ENCODE assay signal across 8 mouse cellular contexts in the genomic region with DNA sequence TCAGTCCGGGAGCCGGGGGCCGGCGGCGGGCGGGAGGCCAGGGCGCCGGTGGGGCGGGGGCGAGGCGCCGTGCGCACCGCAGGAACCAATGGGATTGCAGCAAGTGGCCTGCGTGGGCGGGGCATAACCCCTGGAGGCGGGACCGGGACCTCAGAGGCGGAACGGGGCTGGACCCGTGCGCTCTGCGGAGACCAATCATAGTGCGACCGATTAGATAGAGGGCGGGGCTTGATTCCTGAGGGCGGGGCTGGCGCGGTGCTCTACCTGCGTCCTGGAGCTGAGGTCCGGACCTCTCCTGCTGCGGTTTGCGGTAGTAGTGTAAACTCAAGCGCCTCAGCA. TPM values are rescaled to one million over a fixed set of nuclear protein-coding genes. Genes with fewer than 3 reads are reported as not detected.
DNase-seq lines count a peak whose midpoint lies in the region; ATAC-seq and TF ChIP-seq lines count a peak whose summit lies in the region.

Tmem50b (minus strand) TSS at position 129 of the 339 bp plus-strand sequence.

- in situ Hi-C loops in ES-E14 (cut with MboI; ENCODE audit: low sequenced_read_pairs in 2 of 2, unreplicated experiment in 2 of 2): no loop called here

- H3K4me1 ChIP-seq in ES-E14 (ENCODE audit: control insufficient read depth in 2 of 2, insufficient read depth in 2 of 2, low read length in 2 of 2, poor library complexity in 1 of 2): peaks cover 2 to 4% of the 10 kb centered on the region in 2 experiments; a peak in 2 of 4 replicates
- peaks cover 24% of the 10 kb centered on the region for H3K4me1 ChIP-seq in forebrain, embryonic 15.5 days
- H3K4me1 ChIP-seq in lung, adult 2 months (ENCODE audit: control insufficient read depth, insufficient read depth, low read length): peaks cover 8% of the 10 kb centered on the region

- H3K27ac ChIP-seq in ES-E14 (ENCODE audit: insufficient read depth, low read depth, low read length, poor library complexity, severe bottlenecking): no peak within 1 kb of the TSS; the same call in 1 of the 2 replicates
- H3K27ac ChIP-seq in forebrain, embryonic 15.5 days (replicated peaks): peak within 1 kb of the TSS; percentile 63

- peaks cover 3% of the 10 kb centered on the region; the same call in 1 of the 2 replicates for H3K36me3 ChIP-seq in ES-E14 (ENCODE audit: control insufficient read depth, insufficient read depth, low read length, poor library complexity, severe bottlenecking)
- H3K36me3 ChIP-seq in forebrain, embryonic 15.5 days: no peaks in the 10 kb centered on the region

- TF ChIP-seq POLR2A in lung, adult 2 months (IDR thresholded peaks at IDR 0.05; ENCODE audit: borderline replicate concordance, extremely low read depth, low read depth, low read length): no peak

- peak within 1 kb of the TSS; percentile 73 to 88 for H3K4me3 ChIP-seq in ES-E14 (ENCODE audit: insufficient read depth in 1 of 2, low read depth in 1 of 2, low read length in 2 of 2, poor library complexity in 1 of 2, severe bottlenecking in 1 of 2)
- H3K4me3 ChIP-seq in forebrain, embryonic 15.5 days: peak within 1 kb of the TSS; percentile 66
- H3K4me3 ChIP-seq in lung, adult 2 months (replicated peaks; ENCODE audit: extremely low read depth, low read depth, low read length): peak within 1 kb of the TSS; percentile 90

- peak; percentile 97 for DNase-seq in ES-E14 (ENCODE audit: low read depth, low spot score)
- DNase-seq in cerebellum, adult 11-12 months: peak; percentile 99
- peak; percentile 97 for DNase-seq in heart, postnatal 25 days (ENCODE audit: low spot score)
- peak; percentile 98 to 99 for DNase-seq in layer of hippocampus, adult 18-20 months (ENCODE audit: low spot score in 2 of 2)
- DNase-seq in lung, adult 2 months: peak; percentile 99
- DNase-seq in thymus, adult 18-20 months: peak; percentile 97 to 98

- peak within 1 kb of the TSS; percentile 80 for H3K4me2 ChIP-seq in forebrain, embryonic 15.5 days (replicated peaks)

- intact Hi-C loops in heart, postnatal 25 days (cut with DNase I): loop anchor here (5.0 kb wide), 1 partner anchor 90 kb away; the partner anchor contains the start of gene Donson

- peak within 1 kb of the TSS; percentile 81 for H3K9ac ChIP-seq in ES-E14 (ENCODE audit: insufficient read depth, low read depth, low read length, poor library complexity, severe bottlenecking)
- H3K9ac ChIP-seq in forebrain, embryonic 15.5 days (replicated peaks): peak within 1 kb of the TSS; percentile 65

- no peak for TF ChIP-seq CTCF in lung, adult 2 months (IDR thresholded peaks at IDR 0.05; ENCODE audit: insufficient read depth, low read length)

- H3K9me3 ChIP-seq in ES-E14 (ENCODE audit: control insufficient read depth, insufficient read depth, low read depth, low read length): no peaks in the 10 kb centered on the region
- no peaks in the 10 kb centered on the region for H3K9me3 ChIP-seq in forebrain, embryonic 15.5 days

- under 1% methylated on average over 34 of the region's 34 CpGs for WGBS in forebrain, embryonic 15.5 days
- WGBS in lung, adult 2 months: 1% methylated on average over 34 of the region's 34 CpGs

- H3K27me3 ChIP-seq in forebrain, embryonic 15.5 days: peaks cover 6% of the 10 kb centered on the region; the same call in 1 of the 2 replicates

- peak; percentile 99 for ATAC-seq in forebrain, embryonic 15.5 days (replicated peaks)
- peak; percentile 95 for ATAC-seq in neutrophil, adult 5-6 weeks (ENCODE audit: extremely low read depth, insufficient number of reproducible peaks, low FRiP score, poor library complexity, severe bottlenecking)

TF ChIP-seq in ES-E14, 5 proteins besides CTCF, POLR2A, EP300 and RAD21:
- TF ChIP-seq ZC3H11A (IDR thresholded peaks at IDR 0.05; ENCODE audit: borderline replicate concordance, low read depth, low read length) (no peak), MAFK (IDR thresholded peaks at IDR 0.05; ENCODE audit: insufficient read depth, low read depth, low read length) (no peak), CHD2 (IDR thresholded peaks at IDR 0.05; ENCODE audit: low read depth, low read length) (no peak), HCFC1 (IDR thresholded peaks at IDR 0.05; ENCODE audit: borderline replicate concordance, insufficient read depth, low read length) (no peak), ZNF384 (IDR thresholded peaks at IDR 0.05; ENCODE audit: low read depth, low read length) (no peak)

RNA-seq across cellular contexts. Expression of gene Tmem50b, which starts in this region (rescaled TPM):
- total RNA-seq in ES-E14 (2012; rRNA removed): 11.8 and 14.1 TPM in 2 replicates
- polyA plus RNA-seq in forebrain, embryonic 15.5 days (2015; fragmentation: Nextera tagmentation; extraction: Ambion mirVana): 83.2 and 89.2 TPM in 2 replicates
- total RNA-seq in heart, postnatal 25 days (2021): 10 to 100 TPM; 65.5 to 74.3 TPM
- 100 to 1,000 TPM; 104 to 112 TPM for total RNA-seq in layer of hippocampus, adult 18-20 months (2021)
- polyA plus RNA-seq in lung, adult 2 months (2012; rRNA removed): 87.2 and 111 TPM in 2 replicates
- total RNA-seq in neutrophil, adult 5-6 weeks (2017): 81.5 and 86.4 TPM in 2 replicates
